Mouse (Mus musculus) heart, postnatal 14 days (tissue): ENCODE data around the gene Rin2. TPM values are rescaled to one million over a fixed set of nuclear protein-coding genes. Genes with fewer than 3 reads are reported as not detected.

Source experiments
- DNase-seq, 2 experiments: peaks; one replicate each; pipeline ENCODE4 v3.0.0; 2021 to 2022
- intact Hi-C: fragments of 180-260 bp; cut with DNase I; formaldehyde crosslinking; loops from one replicate; pipeline ENCODE4 v1.15.1; 2025
- total RNA-seq, 2 experiments: library from RNA; stranded (reverse); gene quantifications; 2 replicates each; pipeline ENCODE4 v1.2.3; 2021

Rin2 gene
- total RNA-seq, 2 experiments from 2014 or later = 18.3 to 22.6 TPM

GRCm38 (mm10) chr2:145849170-145849905, 174.3 kb downstream of the Rin2 start:
- intact Hi-C loops = no loop called here
- no peak for DNase-seq

GRCm38 (mm10) chr2:145850779-145851178, 175.8 kb downstream of the Rin2 start:
- no peak for DNase-seq
- intact Hi-C loops = no loop called here

- DNase-seq = no peak
- intact Hi-C loops = no loop called here
These were observed 180.8 kb downstream of the Rin2 start for GRCm38 (mm10) chr2:145855831-145856230.

- intact Hi-C loops = no loop called here
- no peak for DNase-seq
These were observed 182.8 kb downstream of the Rin2 start for GRCm38 (mm10) chr2:145857864-145858263.

- intact Hi-C loops = no loop called here
- peak; percentile 59 to 64 for DNase-seq
These were observed 184.5 kb downstream of the Rin2 start for GRCm38 (mm10) chr2:145859442-145859931.

- intact Hi-C loops = loop anchor here (5.0 kb wide), 1 partner anchor 38 kb away; no protein-coding TSS in a partner anchor
- peak; percentile 85 to 88 for DNase-seq
These were observed 185.2 kb downstream of the Rin2 start for GRCm38 (mm10) chr2:145859932-145860801.

- intact Hi-C loops = loop anchor here (2.0 to 5.0 kb wide), 2 partner anchors 19 to 39 kb away; no protein-coding TSS in a partner anchor
- DNase-seq = peak in 1 of 2 experiments; percentile 53
These were observed 186.4 kb downstream of the Rin2 start for GRCm38 (mm10) chr2:145861193-145862123.

GRCm38 (mm10) chr2:145862206-145862817, 187.3 kb downstream of the Rin2 start:
- intact Hi-C loops = loop anchor here (2.0 to 5.0 kb wide), 2 partner anchors 18 to 40 kb away; no protein-coding TSS in a partner anchor
- peak; percentile 40 to 44 for DNase-seq

- intact Hi-C loops = no loop called here
- DNase-seq = no peak
These were observed 190.3 kb downstream of the Rin2 start for GRCm38 (mm10) chr2:145865344-145865743.

GRCm38 (mm10) chr2:145866238-145866637, 191.2 kb downstream of the Rin2 start:
- no peak for DNase-seq
- intact Hi-C loops = no loop called here

GRCm38 (mm10) chr2:145866695-145867449, 191.9 kb downstream of the Rin2 start:
- DNase-seq = no peak
- intact Hi-C loops = no loop called here

GRCm38 (mm10) chr2:145871308-145871707, 196.3 kb downstream of the Rin2 start:
- intact Hi-C loops = no loop called here

GRCm38 (mm10) chr2:145872099-145872498, 197.1 kb downstream of the Rin2 start:
- intact Hi-C loops = no loop called here
- no peak for DNase-seq

More at GRCm38 (mm10) chr2:145871308-145871707, 196.3 kb downstream of the Rin2 start:
- no peak for DNase-seq

- intact Hi-C loops = no loop called here
- no peak for DNase-seq
These were observed 198.9 kb downstream of the Rin2 start for GRCm38 (mm10) chr2:145873953-145874352.

GRCm38 (mm10) chr2:145874879-145875482, 200.0 kb downstream of the Rin2 start:
- intact Hi-C loops = no loop called here
- DNase-seq = no peak

- intact Hi-C loops = no loop called here
- DNase-seq = no peak
These were observed 202.2 kb downstream of the Rin2 start for GRCm38 (mm10) chr2:145877191-145877590.

GRCm38 (mm10) chr2:145880887-145881747, 206.1 kb downstream of the Rin2 start:
- no peak for DNase-seq
- intact Hi-C loops = loop anchor here (2.0 kb wide), 2 partner anchors 18 to 86 kb away; no protein-coding TSS in a partner anchor
